Mouse (Mus musculus) spleen, embryonic (tissue): ENCODE measurements around the gene Gm17720.

Source experiments
- CTCF ChIA-PET: fragments of 350-600 bp; sonication (Branson Sonifier 250); formaldehyde crosslinking; loops from one replicate; lab custom pipeline; 2022; lab: Charles Lee

Gene Gm17720

DNA sequence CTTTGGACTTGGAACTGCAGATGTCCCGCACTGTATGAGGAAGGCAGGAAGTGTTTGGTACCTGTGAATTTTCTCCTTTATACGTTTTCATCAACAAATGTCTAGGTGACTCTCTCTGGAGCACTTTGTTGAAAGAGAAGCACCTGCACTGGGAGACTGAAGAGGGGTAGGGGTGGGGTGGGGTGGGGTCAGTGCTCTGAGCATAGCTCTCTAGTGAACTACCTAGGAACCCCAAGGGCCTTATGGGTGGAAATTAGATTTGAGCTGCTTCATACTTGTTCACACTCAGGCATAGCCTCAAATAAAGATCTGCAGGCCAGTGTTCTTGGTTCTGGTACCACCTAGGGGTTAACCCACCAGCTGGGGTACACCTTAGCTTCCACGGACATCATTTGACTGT, at the start of gene Gm17720:
TSS of gene Gm17720 (minus strand) at position 101 of the 400 bp plus-strand sequence.
- CTCF ChIA-PET, result no interaction called here

DNA sequence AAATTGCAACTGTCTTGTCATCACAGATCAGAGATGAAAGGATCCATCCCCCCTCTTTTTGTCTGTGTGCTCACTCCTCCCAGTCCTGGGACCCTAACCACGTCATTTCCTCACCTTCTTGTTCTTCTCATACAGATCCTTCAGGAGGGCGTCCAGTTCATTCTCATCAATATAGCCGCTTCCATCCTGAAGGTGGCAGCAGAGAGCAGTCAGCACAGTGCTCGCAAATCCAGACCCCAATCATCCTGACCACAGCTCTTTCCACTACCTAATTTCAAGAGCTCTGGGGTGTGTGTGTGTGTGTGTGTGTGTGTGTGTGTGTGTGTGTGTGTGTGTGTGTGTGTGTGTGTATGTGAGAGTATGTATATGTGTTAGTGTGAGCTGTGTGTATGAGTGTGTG, 43.0 kb upstream of the Gm17720 start:
- CTCF ChIA-PET, result no interaction called here

DNA sequence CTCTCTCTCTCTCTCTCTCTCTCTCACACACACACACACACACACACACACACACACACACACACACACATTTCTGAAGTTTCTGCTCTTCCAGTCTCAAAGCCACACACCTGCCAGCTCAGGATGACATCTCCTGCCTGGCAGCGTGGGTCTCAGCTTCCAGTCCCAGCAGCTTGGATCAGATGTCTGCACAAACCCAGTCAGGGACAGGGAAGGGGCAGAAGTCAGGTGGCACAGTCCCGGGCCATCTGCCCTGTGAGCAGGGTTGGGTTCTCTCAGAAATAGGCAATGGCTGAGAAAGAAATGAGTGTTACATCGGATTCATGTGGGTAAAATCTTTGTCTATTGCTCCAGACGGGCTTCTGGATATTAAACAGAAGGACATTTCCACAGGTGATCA, 38.2 kb upstream of the Gm17720 start:
- CTCF ChIA-PET, result no interaction called here

DNA sequence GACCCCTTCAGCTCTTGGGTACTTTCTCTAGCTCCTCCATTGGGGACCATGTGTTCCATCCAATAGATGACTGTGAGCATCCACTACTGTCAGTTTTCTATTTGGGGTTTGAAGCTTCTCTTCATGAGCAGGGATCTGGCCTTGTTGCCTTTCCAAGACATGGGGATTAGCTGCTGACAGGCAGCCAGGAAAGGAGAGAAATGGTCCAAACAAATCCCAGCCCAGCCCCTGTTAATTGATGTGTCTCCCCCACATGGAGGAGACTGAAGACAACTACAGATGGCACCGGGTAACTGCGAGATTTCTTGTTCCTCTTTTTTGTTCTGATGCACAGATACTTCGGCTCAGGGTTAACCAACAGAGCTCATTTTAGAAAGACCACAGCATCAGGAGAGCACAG, 37.6 kb upstream of the Gm17720 start:
- CTCF ChIA-PET, result no interaction called here

DNA sequence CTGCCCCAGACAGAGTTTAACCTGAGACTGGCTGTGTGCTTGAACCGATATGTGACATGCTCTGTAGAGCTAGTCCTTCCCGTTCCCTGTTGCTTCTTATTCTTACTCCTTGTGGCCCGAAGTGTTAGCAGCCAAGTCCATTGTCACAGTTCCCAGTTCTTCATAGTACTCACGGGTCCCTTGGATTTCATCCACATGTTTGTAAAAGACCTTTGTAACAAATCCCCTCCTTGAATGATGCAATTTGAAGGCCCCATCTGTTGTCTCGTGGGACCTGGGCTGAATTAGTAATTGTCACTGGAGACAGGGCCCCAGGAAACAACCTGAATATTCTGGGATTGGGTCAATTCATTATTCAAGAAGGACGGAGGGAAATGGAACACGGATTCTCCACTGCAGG, 33.0 kb upstream of the Gm17720 start:
- CTCF ChIA-PET, result no interaction called here

DNA sequence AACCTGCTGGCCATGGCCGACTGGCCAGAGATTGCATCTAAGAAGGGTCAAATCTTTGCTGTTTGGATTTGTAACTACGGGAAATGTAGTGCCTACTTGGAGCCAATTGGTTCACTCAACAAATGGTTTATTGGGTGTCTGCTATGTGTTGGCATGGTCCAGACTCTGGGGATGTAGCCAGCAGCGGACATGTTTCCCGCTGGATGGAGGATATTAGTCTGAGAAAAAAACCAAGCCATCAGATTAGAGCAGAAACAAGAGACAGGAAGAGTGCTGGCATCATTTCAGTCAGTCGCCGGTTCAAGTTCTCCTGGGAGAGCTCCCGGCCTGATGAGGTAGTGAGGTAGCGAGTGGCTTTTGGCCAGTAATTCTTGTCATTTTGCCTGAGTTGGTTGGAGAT, 31.7 kb upstream of the Gm17720 start:
- CTCF ChIA-PET, result no interaction called here

DNA sequence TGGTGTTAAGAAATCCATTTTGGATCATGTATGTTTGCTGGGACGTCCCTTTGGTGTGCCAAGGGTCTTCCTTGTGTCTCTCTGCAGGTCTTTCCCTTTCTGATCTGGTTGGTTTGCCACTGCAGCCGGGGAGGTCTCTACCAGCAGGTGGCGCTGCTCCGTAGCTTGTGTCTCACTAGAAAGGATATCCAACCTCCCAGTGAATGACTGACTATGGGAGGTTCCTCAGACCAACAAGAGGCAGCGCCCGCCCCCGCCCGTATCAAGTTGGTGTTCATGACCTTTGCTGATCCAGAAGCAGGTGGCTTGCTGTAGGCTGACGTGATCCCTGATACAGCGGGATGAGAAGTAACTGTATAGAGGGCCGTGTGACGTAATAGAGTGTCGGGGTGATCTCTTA, 28.0 kb upstream of the Gm17720 start:
- CTCF ChIA-PET, result no interaction called here

DNA sequence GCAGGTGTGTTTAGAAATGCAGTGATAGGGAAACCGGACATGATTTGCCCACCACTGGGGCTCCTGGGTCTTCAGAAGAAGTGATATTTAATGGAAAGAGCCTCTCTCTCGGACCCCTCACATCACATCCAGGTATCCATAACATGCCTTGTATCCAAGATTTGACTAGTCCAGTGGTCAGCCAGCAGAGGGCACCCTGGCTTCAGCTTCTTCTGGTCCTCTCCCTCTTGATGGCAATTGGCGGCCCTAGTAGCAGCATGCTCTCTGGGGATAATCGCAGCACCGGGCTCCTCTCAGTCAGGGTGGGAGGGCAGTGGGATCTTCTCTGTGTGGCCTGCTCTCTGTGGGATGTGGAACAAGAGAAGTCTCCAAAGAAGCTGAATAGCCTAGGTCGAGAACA, 17.2 kb upstream of the Gm17720 start:
- CTCF ChIA-PET, result no interaction called here

DNA sequence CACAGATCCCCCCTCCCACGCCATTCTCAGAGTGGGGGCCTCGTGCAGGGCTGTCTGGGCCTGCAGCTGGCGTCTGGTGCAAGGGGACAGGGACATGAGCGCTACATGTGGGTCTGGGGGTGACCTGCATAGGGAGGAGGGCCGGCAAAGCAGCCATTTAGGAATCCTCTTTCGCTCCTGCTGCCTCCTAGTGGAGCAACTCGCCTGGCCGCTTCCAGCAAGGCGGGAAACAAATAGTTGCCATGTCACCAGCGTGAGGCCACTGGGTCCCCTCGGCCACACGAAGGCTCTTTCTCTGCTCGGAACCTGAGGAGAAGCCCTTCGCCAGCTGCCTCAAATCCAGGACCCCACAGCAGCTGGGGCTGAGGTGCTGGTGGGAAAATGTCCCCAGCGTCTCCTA, 877 bp downstream of the Gm17720 start:
- CTCF ChIA-PET, result no interaction called here

DNA sequence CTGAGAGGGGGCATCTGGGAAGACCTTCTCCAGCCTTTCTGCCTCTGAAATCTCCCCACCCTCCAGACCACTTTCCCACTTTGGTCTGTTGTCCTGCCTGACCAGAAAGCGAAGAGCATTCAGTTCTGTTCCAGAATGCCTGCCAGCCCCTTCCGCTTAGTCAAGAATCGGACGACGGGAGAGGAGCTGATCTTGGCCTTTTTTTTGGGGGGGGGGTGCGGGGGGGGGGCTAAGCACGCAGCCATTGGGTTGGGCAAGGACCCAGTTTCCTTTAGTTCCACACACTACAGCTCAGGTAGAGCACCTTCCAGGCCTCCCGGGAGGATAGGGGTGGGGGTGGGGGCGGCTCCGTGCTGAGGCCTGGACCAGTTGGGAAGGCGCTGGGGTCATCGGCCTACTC, 1.6 kb downstream of the Gm17720 start, which contains the start of gene Gm21964:
TSS of gene Gm21964 (plus strand) at position 301 of the 400 bp plus-strand sequence.
- CTCF ChIA-PET, result interaction anchor here (0.6 kb wide), 1 partner anchor 1211 kb away, joined by 9 read pairs; no protein-coding TSS in a partner anchor

DNA sequence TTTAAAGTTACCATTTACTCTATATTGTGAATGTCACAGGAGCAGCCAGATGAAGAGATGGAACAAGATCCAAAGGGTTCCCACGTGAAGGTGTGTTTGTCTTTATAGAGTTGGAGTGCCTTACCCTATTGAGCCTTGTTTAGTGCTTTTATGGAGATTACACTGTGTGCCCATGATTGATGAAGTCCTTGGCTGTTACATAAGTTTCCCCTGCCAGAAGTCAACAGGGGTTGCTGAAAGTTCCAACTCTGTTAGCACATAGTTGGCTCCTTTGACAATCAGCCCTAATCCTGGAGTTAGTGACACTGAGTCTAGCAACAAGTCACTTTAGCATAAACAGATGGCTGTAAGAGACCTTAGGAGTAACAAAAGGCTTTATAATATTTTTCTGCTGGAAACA, 10.7 kb downstream of the Gm17720 start:
- CTCF ChIA-PET, result interaction anchor here (0.6 kb wide), 1 partner anchor 43 kb away, joined by 4 read pairs; no protein-coding TSS in a partner anchor

DNA sequence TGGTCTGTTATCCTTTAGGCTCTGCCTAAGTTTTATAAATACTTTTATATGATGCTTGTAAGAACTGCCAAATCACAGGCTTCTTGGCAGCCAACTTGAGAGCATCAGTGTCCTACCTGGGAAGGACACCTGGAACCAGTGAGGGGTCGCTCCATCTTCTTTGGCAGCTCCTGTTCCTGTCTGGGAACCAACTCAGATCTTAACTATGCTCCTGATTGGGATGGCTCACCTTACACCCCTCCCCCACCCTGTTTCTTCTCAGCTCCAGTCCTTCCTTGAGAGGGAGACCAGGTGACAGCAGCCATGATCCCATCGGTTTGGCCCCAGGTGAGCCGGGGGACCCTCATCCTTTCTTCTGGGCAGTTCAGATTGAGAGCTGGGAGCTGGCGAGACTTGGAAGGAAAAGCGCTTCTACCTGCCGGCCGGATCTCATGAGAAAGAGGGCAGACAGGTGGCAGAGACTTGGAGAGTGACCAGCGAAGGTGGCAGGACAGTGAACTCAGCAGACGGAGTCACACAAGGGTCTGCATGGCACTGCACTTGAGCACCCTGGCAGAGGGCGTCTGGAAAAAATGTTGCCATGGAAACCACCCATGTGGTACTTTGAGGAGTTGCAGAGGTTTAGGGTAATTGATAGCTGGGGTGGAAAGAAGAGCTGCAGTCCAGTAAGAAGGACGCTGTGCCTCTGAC, 20.0 kb downstream of the Gm17720 start:
- CTCF ChIA-PET, result no interaction called here

DNA sequence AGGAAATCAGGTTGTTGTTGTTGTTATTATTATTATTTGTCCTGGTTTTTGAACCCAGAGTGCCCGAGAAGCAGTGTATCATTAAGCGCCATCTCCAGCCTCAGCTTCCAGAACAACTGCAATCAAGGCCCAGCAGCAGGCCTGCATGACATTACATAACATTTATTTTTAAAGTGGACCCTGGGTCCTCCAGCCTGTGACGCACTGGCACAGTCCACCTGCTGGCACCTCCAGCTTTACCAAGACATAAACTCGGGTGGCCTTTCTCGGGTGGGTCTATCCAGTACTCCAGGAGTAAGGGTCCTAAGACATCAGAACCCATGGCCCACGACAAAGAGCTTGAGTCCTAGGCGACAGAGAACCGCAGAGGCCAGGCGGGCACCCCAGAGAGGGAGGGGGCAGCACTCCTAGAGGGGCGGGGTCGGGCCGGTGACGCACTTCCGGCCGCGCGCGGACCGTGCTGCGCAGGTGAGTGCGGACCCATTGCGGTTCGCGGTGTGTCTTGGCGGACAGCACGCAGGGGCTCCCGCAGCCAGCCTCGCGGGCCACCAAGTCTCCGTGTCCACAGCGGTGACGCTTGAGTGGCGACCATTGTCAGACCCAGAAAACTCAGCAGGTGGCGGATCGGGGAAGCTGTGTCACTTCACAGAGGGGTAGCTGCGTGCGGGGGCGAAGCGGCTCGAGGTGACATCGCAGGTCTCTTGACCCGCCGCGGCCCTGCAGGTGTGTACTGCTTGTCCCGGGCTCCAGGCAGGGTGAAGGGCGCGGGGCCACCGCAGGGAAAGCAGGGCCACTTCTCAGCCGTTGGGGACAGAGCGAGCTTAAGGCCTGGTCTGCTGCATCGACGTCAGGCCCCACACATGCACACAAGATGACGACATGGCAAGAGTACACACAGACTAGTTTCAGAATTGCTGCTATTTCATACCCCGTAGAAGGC, 23.0 kb downstream of the Gm17720 start, which contains the start of gene Zfp612:
TSS of gene Zfp612 (plus strand) at position 465 of the 940 bp plus-strand sequence.
- CTCF ChIA-PET, result interaction anchor here (0.6 kb wide), 1 partner anchor 236 kb away, joined by 3 read pairs; no protein-coding TSS in a partner anchor

DNA sequence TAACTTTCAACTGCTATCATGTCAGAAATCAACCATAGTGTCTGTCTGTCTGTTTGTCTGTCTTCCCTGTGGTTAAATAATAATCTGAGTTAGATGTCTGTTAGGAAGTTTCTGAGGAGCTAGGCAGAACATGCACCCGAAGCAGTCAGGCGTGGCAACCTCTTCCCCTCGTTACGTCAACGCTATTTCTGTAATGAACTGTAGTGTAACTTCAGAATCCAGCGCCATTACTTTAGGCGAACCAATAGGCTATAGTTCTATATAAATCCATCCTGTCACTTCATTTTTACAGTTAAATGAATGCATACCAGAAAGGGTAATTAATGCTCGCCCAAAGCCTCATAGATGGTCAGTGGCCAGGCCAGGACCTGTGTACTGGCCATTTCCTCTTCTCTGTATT, 28.1 kb downstream of the Gm17720 start:
- CTCF ChIA-PET, result no interaction called here

DNA sequence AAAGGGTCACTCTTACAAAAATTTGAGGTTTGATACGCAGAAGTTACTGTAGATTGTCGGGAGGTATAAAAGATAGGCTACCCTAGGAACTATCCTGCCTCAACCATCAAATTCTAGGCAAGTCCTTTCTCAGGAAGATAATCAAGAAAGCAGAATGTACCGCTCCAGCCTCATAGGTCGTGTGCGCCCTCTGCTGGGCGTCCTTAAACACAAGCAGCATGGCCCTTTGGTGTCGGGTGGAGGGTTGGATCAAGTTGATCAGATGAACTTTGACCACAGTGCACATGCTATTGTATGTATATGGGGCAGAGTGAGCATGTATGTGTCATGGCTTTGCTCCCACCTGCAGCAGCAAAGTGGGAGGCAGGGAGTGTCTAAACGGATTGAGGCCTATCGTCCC, 31.0 kb downstream of the Gm17720 start:
- CTCF ChIA-PET, result no interaction called here

DNA sequence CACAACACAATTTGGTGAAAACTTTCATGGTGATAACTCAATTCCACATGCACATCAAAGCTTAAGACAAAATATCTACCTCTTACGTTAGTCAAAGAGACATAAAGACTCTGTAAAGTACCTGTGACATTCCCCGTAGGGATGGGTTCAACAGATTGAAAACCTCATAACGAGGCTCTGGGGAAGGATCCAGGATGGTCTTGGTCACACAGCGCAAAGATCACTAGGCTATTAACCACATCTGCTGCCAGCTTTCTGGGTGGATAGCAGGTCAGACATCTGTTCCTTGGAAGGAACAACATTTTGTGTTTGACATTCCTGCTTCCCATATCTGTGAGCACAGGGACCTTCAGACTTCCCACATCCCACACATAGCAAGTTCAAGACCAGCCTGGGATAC, 32.8 kb downstream of the Gm17720 start:
- CTCF ChIA-PET, result no interaction called here

DNA sequence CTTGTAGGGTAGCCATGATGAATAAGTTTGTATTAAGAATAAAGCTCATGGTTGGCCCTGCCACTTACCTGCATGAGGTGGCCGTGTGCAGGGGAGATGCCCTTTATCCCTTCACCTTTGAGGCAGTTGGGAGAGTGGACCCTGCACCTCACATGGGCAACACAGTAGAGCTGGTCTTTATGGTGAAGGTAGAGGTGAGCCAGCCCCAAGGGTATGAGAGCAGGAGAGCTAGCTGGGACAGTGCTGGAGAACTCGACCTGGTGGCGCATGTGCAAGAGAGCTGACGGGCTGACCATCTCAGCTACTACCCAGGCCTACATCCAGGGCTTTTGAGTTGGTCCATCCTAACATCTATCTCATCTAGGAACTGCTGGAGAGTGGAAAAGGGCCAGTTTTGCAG, 36.9 kb downstream of the Gm17720 start:
- CTCF ChIA-PET, result no interaction called here

DNA sequence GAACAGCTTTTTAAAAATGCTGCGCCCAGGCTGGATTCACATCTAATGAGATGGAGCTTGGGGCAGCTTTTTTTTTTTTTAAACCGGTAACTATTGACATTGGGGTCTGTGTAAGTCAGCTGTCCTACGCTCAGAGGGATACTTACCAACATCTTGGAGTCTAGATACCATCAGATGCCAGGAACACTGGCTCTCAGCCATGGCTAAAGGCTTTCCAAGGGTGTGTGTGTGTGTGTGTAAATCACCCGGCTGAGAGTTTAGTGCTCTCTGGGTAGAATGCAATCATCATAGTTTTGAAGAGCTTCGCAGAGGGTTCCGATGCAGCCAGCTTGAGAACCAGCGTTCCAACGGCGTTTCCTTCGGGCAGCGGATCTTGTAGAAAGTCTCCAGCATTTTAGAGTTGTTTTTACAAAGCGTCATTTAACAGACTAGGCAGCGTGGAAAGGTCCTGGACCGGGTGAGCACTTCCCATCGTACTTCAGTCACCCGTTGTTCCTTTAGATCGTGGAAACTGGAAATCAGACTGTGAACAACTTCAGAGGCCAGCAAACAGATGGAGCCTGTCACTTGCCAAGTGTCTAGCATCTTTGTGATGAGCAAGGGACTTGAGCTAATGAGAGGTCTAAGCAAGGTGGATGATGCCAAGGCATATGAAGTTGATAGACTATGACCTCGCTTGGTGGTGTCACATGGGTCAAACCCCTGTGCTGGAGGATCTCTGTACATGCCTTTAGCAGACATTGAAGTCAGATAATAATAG, 37.8 kb downstream of the Gm17720 start:
- CTCF ChIA-PET, result no interaction called here

DNA sequence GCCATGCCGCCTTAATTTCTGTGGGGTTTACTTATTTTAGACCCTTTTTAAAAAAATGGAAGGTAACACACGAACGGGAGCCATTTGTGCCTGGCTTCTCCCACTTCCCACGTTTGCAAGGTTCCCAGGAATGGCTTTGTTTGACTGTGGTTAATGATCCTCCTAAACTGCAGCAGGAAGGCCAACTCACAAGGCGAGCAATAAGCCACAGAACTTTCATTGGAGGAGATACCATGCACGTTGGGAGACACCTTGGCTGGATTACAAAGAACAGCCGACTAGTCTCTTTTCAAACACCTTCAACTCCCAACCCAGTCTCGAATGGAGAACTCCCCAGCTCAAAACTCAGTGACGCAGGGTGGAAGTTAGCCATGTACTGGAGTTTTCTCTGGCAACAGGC, 38.4 kb downstream of the Gm17720 start:
- CTCF ChIA-PET, result no interaction called here

DNA sequence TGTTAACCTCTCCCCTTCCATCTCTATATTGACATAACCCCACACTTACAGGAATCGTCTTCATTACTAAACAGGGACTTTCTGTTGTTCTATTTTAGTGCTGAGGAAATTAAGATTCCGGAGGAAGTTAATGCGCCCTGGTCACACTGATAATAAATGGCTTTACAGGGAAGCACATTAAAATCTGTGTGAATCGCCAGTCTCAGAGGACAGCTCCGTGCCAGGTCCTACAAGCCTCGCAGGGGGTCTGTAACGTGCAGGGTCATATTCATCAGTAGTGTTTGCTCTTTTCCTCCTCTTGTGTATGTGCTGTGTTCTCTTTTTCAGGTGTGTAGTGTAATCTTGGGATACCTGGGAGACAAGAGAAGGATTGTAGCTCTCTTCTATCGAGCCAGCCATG, 44.3 kb downstream of the Gm17720 start:
- CTCF ChIA-PET, result no interaction called here

DNA sequence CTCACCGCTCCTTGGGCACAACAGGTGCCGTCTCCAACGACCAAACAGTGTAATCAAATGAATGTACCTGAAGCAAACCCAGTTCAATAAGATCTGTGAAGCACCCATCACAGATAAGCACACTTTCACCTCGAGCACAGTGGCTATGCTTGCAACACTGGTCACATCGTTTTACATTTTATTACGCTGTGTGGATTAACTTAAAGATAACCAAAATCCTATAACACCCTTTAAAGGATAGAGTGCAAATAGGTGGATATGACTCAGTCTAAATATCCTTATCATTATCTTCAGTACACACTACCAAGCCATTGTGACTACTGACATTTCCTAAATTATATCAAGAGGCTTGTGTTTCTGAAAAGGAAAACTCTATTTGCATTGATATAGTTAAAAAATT, 51.3 kb downstream of the Gm17720 start:
- CTCF ChIA-PET, result no interaction called here

DNA sequence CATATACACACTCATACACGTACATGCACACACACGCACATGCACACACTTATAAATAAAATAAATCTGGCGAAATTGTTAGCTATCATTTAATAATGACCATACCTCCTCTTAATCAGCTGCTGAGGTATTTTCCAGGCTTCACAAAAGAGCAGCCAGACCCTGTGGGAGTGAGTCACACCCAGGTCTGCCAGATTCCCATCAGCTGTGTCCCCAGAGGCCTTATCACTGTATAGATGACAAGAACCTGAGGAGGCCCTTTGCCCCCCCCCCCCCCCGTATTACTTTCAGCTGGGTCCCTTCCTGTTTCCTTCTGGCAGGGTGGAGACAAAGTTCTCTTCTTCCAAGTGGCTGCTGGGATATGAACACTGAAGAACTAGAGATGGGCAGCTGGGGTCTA, 62.0 kb downstream of the Gm17720 start:
- CTCF ChIA-PET, result no interaction called here
